Mouse (Mus musculus): ENCODE results near the gene Zdhhc11. TPM values are rescaled to one million over a fixed set of nuclear protein-coding genes. Genes with fewer than 3 reads are reported as not detected.
A peak's percentile ranks its signal among the peaks of the same experiment; 100 is the strongest.

The Zdhhc11 gene
- polyA plus RNA-seq (2016; fragmentation: Nextera tagmentation; extraction: Ambion mirVana), result not detected in 2 replicates

- Histone ChIP-seq H3K27me3 (ENCODE audit: poor library complexity, severe bottlenecking) (no peaks in the 10 kb centered on the region), H3K4me1 (no peaks in the 10 kb centered on the region), H3K9me3 (no peaks in the 10 kb centered on the region), H3K27ac (no peak within 1 kb of the TSS), H3K36me3 (replicated peaks) (peaks cover 39% of the 10 kb centered on the region), H3K4me3 (no peak within 1 kb of the TSS)
- WGBS, result 89% methylated on average over 5 of the region's 5 CpGs
- DNase-seq (ENCODE audit: extremely low spot score, low spot score), result no peak
Measured at GRCm38 (mm10) chr13:73963551-73963950, at the start of gene Zdhhc11. Gene Zdhhc11 (plus strand): TSS chr13:73963851.

GRCm38 (mm10) chr13:73932201-73932600 lies 31.4 kb upstream of the Zdhhc11 start:
- WGBS, result 94% methylated on average over 10 of the region's 10 CpGs
- DNase-seq (ENCODE audit: extremely low spot score, low spot score), result no peak
- H3K36me3 ChIP-seq (replicated peaks), result peaks cover 86% of the 10 kb centered on the region
- no peaks in the 10 kb centered on the region for H3K27me3 ChIP-seq (ENCODE audit: poor library complexity, severe bottlenecking)
- no peak overlapping the region for H3K27ac ChIP-seq
- H3K4me1 ChIP-seq, result peaks cover 8% of the 10 kb centered on the region
- no peak overlapping the region for H3K4me3 ChIP-seq
- no peaks in the 10 kb centered on the region for H3K9me3 ChIP-seq

- Histone ChIP-seq H3K4me1 (peaks cover 19% of the 10 kb centered on the region), H3K36me3 (replicated peaks) (peaks cover 63% of the 10 kb centered on the region), H3K4me3 (peak overlapping the region; percentile 89), H3K27ac (peak overlapping the region; percentile 96), H3K27me3 (ENCODE audit: poor library complexity, severe bottlenecking) (no peaks in the 10 kb centered on the region), H3K9me3 (no peaks in the 10 kb centered on the region)
- DNase-seq (ENCODE audit: extremely low spot score, low spot score), result no peak
- 17% methylated on average over 5 of the region's 5 CpGs for WGBS
Measured at GRCm38 (mm10) chr13:73936938-73937320, 26.7 kb upstream of the Zdhhc11 start.

- Histone ChIP-seq H3K27ac (peak within 1 kb of the TSS; percentile 96), H3K4me3 (peak within 1 kb of the TSS; percentile 89), H3K9me3 (no peaks in the 10 kb centered on the region), H3K36me3 (replicated peaks) (peaks cover 63% of the 10 kb centered on the region), H3K27me3 (ENCODE audit: poor library complexity, severe bottlenecking) (no peaks in the 10 kb centered on the region), H3K4me1 (peaks cover 19% of the 10 kb centered on the region)
- WGBS, result under 1% methylated on average over 82 of the region's 82 CpGs
- peak; percentile 94 for DNase-seq (ENCODE audit: extremely low spot score, low spot score)
Measured at GRCm38 (mm10) chr13:73937321-73938176, 26.1 kb upstream of the Zdhhc11 start, which contains the start of the genes Trip13 and Brd9. Gene Trip13 (minus strand): TSS chr13:73937784. Gene Brd9 (plus strand): TSS chr13:73937811.

GRCm38 (mm10) chr13:73938177-73938560 lies 25.5 kb upstream of the Zdhhc11 start:
- 50% methylated on average over 13 of the region's 13 CpGs for WGBS
- Histone ChIP-seq H3K4me1 (peaks cover 19% of the 10 kb centered on the region), H3K9me3 (no peaks in the 10 kb centered on the region), H3K27me3 (ENCODE audit: poor library complexity, severe bottlenecking) (no peaks in the 10 kb centered on the region), H3K36me3 (replicated peaks) (peaks cover 63% of the 10 kb centered on the region), H3K27ac (peak overlapping the region; percentile 96), H3K4me3 (peak overlapping the region; percentile 89)
- DNase-seq (ENCODE audit: extremely low spot score, low spot score), result no peak

- Histone ChIP-seq H3K9me3 (no peaks in the 10 kb centered on the region), H3K4me3 (no peak overlapping the region), H3K4me1 (peaks cover 19% of the 10 kb centered on the region), H3K27me3 (ENCODE audit: poor library complexity, severe bottlenecking) (no peaks in the 10 kb centered on the region), H3K27ac (no peak overlapping the region), H3K36me3 (replicated peaks) (peaks cover 63% of the 10 kb centered on the region)
- 95% methylated on average over 5 of the region's 5 CpGs for WGBS
- DNase-seq (ENCODE audit: extremely low spot score, low spot score), result no peak
Measured at GRCm38 (mm10) chr13:73939101-73939500, 24.6 kb upstream of the Zdhhc11 start.

GRCm38 (mm10) chr13:73944606-73945005 lies 19.0 kb upstream of the Zdhhc11 start:
- no peaks in the 10 kb centered on the region for H3K4me1 ChIP-seq
- no peak overlapping the region for H3K4me3 ChIP-seq
- peaks cover 92% of the 10 kb centered on the region for H3K36me3 ChIP-seq (replicated peaks)
- no peak overlapping the region for H3K27ac ChIP-seq
- no peaks in the 10 kb centered on the region for H3K27me3 ChIP-seq (ENCODE audit: poor library complexity, severe bottlenecking)
- DNase-seq (ENCODE audit: extremely low spot score, low spot score), result no peak
- no peaks in the 10 kb centered on the region for H3K9me3 ChIP-seq
- 95% methylated on average over 9 of the region's 9 CpGs for WGBS

GRCm38 (mm10) chr13:73953551-73954130 lies 10.0 kb upstream of the Zdhhc11 start:
- DNase-seq (ENCODE audit: extremely low spot score, low spot score), result no peak
- Histone ChIP-seq H3K27me3 (ENCODE audit: poor library complexity, severe bottlenecking) (no peaks in the 10 kb centered on the region), H3K27ac (no peak overlapping the region), H3K4me1 (no peaks in the 10 kb centered on the region), H3K4me3 (no peak overlapping the region), H3K9me3 (no peaks in the 10 kb centered on the region), H3K36me3 (replicated peaks) (peaks cover 95% of the 10 kb centered on the region)
- 89% methylated on average over 1 of the region's 1 CpGs for WGBS

GRCm38 (mm10) chr13:73954666-73955065 lies 9.0 kb upstream of the Zdhhc11 start:
- no peak overlapping the region for H3K4me3 ChIP-seq
- H3K4me1 ChIP-seq, result no peaks in the 10 kb centered on the region
- no peaks in the 10 kb centered on the region for H3K9me3 ChIP-seq
- DNase-seq (ENCODE audit: extremely low spot score, low spot score), result no peak
- 76% methylated on average over 6 of the region's 6 CpGs for WGBS
- no peak overlapping the region for H3K27ac ChIP-seq
- H3K27me3 ChIP-seq (ENCODE audit: poor library complexity, severe bottlenecking), result no peaks in the 10 kb centered on the region
- peaks cover 95% of the 10 kb centered on the region for H3K36me3 ChIP-seq (replicated peaks)

GRCm38 (mm10) chr13:73955531-73955930 lies 8.1 kb upstream of the Zdhhc11 start:
- H3K9me3 ChIP-seq, result no peaks in the 10 kb centered on the region
- no peak overlapping the region for H3K4me3 ChIP-seq
- H3K27me3 ChIP-seq (ENCODE audit: poor library complexity, severe bottlenecking), result no peaks in the 10 kb centered on the region
- H3K4me1 ChIP-seq, result no peaks in the 10 kb centered on the region
- WGBS, result 86% methylated on average over 5 of the region's 5 CpGs
- H3K36me3 ChIP-seq (replicated peaks), result peaks cover 95% of the 10 kb centered on the region
- no peak for DNase-seq (ENCODE audit: extremely low spot score, low spot score)
- H3K27ac ChIP-seq, result no peak overlapping the region

- no peaks in the 10 kb centered on the region for H3K4me1 ChIP-seq
- 93% methylated on average over 10 of the region's 10 CpGs for WGBS
- H3K4me3 ChIP-seq, result no peak overlapping the region
- peaks cover 70% of the 10 kb centered on the region for H3K36me3 ChIP-seq (replicated peaks)
- H3K27ac ChIP-seq, result no peak overlapping the region
- DNase-seq (ENCODE audit: extremely low spot score, low spot score), result no peak
- no peaks in the 10 kb centered on the region for H3K27me3 ChIP-seq (ENCODE audit: poor library complexity, severe bottlenecking)
- H3K9me3 ChIP-seq, result no peaks in the 10 kb centered on the region
Measured at GRCm38 (mm10) chr13:73960117-73960652, 3.5 kb upstream of the Zdhhc11 start.

- Histone ChIP-seq H3K27me3 (ENCODE audit: poor library complexity, severe bottlenecking) (no peaks in the 10 kb centered on the region), H3K36me3 (replicated peaks) (peaks cover 61% of the 10 kb centered on the region), H3K27ac (no peak overlapping the region), H3K4me3 (no peak overlapping the region), H3K9me3 (no peaks in the 10 kb centered on the region), H3K4me1 (no peaks in the 10 kb centered on the region)
- no peak for DNase-seq (ENCODE audit: extremely low spot score, low spot score)
- 85% methylated on average over 4 of the region's 4 CpGs for WGBS
Measured at GRCm38 (mm10) chr13:73961177-73961576, 2.5 kb upstream of the Zdhhc11 start.

Data from forebrain, embryonic 10.5 days (tissue).